Mouse (Mus musculus) liver, adult 2 months (tissue): ENCODE data around the gene Cfap52. TPM values are rescaled to one million over a fixed set of nuclear protein-coding genes. Genes with fewer than 3 reads are reported as not detected.
A peak's percentile ranks its signal among the peaks of the same experiment; 100 is the strongest.

ENCODE experiments used
- DNase-seq: peaks from one replicate; pipeline ENCODE4 v3.0.0-alpha.2; 2011; ENCODE audit warnings: low read depth, low spot score; ENCODE audit errors: extremely low read depth
- H3K27ac ChIP-seq: fragments of 200-500 bp; replicated peaks from 2 replicates; pipeline ENCODE4 v1.5.1; 2012; ENCODE audit warnings: low read depth, mild to moderate bottlenecking, control low read depth, inconsistent platforms, low read length; ENCODE audit not compliant: insufficient read depth
- H3K27me3 ChIP-seq: fragments of 200-500 bp; 2 replicates; pipeline ENCODE4 v1.6.1; 2012; ENCODE audit warnings: mild to moderate bottlenecking, moderate library complexity, low read length, inconsistent platforms; ENCODE audit not compliant: control insufficient read depth, insufficient read depth
- H3K36me3 ChIP-seq: fragments of 200-500 bp; 2 replicates; pipeline ENCODE4 v1.6.1; 2012; ENCODE audit warnings: low read length, inconsistent platforms; ENCODE audit not compliant: control insufficient read depth, insufficient read depth
- H3K4me1 ChIP-seq: fragments of 200-500 bp; 2 replicates; pipeline ENCODE4 v1.6.1; 2011; ENCODE audit warnings: low read length; ENCODE audit not compliant: control insufficient read depth, insufficient read depth
- H3K4me3 ChIP-seq: fragments of 200-500 bp; 2 replicates; pipeline ENCODE4 v1.5.1; 2011; ENCODE audit warnings: low read depth, mild to moderate bottlenecking, control low read depth, low read length, moderate library complexity; ENCODE audit not compliant: insufficient read depth
- H3K79me2 ChIP-seq: fragments of 200-500 bp; 2 replicates; pipeline ENCODE4 v1.6.1; 2012; ENCODE audit warnings: inconsistent platforms, mild to moderate bottlenecking, low read length, moderate library complexity; ENCODE audit not compliant: control insufficient read depth, insufficient read depth
- H3K9ac ChIP-seq: fragments of 200-500 bp; 2 replicates; pipeline ENCODE4 v1.6.1; 2012; ENCODE audit warnings: low read depth, mild to moderate bottlenecking, control low read depth, inconsistent platforms, low read length
- CTCF ChIP-seq: fragments of 200-500 bp; IDR thresholded peaks from 2 replicates; pipeline ENCODE4 v1.5.1; 2011; ENCODE audit warnings: low read depth, low read length, control low read depth
- POLR2A ChIP-seq: fragments of 200-500 bp; IDR thresholded peaks from 2 replicates; pipeline ENCODE4 v1.6.1; 2011; ENCODE audit warnings: low read length, control low read depth; ENCODE audit not compliant: insufficient read depth; ENCODE audit errors: extremely low read depth
- WGBS: fragments of 180-500 bp; shearing (Covaris S2); methylation state at CpG from one replicate; pipeline ENCODE4 v1.1.7; 2018; 5-methylcytosine and 5-hydroxymethylcytosine counted together
- polyA plus RNA-seq: library from polyadenylated mRNA; depleted of rRNA; stranded (reverse); fragments of >200 nt; gene quantifications from 2 replicates; pipeline ENCODE4 v1.2.3, GENCODE M21; 2012
- total RNA-seq: library from RNA; depleted of rRNA; stranded (reverse); fragments of >200 nt; gene quantifications from 2 replicates; pipeline ENCODE4 v1.2.3, GENCODE M21; 2014

The Cfap52 gene
- total and polyA plus RNA-seq, 2 experiments, result not detected

DNA sequence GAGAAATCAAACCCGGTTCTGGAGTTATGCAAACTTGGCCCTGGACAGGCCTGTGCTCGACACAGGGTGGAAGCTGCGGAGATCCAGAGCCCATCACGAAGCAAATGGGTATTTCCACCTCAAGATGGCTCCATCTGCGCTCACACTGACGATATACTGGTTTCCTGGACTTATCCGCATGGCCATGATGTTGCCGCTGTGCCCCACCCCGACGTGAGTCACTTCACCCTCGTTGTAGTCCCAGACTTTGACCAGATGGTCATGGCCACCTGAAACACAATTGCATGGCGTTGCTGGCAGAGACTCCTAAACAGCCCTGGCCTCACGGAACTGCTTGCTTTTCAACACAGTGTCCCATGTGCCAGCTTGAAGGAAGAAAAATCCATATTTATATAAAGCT is 40.5 kb downstream of the Cfap52 start:
- no peaks in the 10 kb centered on the region for H3K27me3 ChIP-seq
- TF ChIP-seq POLR2A, result no peak
- no peak for TF ChIP-seq CTCF
- no peaks in the 10 kb centered on the region; the same call in 1 of the 2 replicates for H3K4me1 ChIP-seq
- H3K4me3 ChIP-seq, result no peak overlapping the region
- 83% methylated on average over 13 of the region's 13 CpGs for WGBS
- no peak overlapping the region for H3K9ac ChIP-seq
- no peak overlapping the region for H3K27ac ChIP-seq
- DNase-seq, result no peak
- H3K79me2 ChIP-seq, result no peaks in the 10 kb centered on the region
- no peaks in the 10 kb centered on the region for H3K36me3 ChIP-seq

DNA sequence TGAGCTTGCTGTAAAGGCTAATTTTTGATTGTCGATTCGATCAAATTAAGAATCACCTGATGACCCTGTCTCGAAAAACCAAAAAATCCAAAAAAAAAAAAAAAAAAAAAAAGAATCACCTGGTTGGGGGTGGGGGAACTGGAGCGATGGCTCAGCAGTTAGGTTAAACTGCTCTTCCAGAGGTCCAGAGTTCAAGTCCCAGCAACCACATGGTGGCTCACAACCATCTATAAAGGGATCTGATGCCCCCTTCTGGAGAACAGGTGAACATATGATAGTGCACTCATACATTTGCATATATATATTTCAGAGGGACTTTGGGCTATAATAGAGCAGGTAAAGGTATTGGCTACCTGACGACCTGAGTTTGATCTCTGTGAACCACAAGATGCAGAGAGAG is 41.7 kb downstream of the Cfap52 start:
- Histone ChIP-seq H3K27me3 (no peaks in the 10 kb centered on the region), H3K27ac (no peak overlapping the region), H3K4me3 (no peak overlapping the region), H3K9ac (no peak overlapping the region), H3K4me1 (no peaks in the 10 kb centered on the region; the same call in 1 of the 2 replicates), H3K36me3 (no peaks in the 10 kb centered on the region), H3K79me2 (no peaks in the 10 kb centered on the region)
- TF ChIP-seq POLR2A (no peak), CTCF (no peak)
- WGBS, result 91% methylated on average over 5 of the region's 5 CpGs
- no peak for DNase-seq

- Histone ChIP-seq H3K4me1 (no peaks in the 10 kb centered on the region; the same call in 1 of the 2 replicates), H3K79me2 (no peaks in the 10 kb centered on the region), H3K4me3 (peak overlapping the region; percentile 48; the same call in 1 of the 2 replicates), H3K27ac (no peak overlapping the region), H3K27me3 (no peaks in the 10 kb centered on the region), H3K9ac (no peak overlapping the region), H3K36me3 (no peaks in the 10 kb centered on the region)
- peak; percentile 73 for DNase-seq
- no peak for TF ChIP-seq CTCF
- no peak for TF ChIP-seq POLR2A
- under 1% methylated on average over 12 of the region's 12 CpGs for WGBS
These were observed 42.7 kb downstream of the Cfap52 start for GRCm38 (mm10) chr11:67922755-67923125.

DNA sequence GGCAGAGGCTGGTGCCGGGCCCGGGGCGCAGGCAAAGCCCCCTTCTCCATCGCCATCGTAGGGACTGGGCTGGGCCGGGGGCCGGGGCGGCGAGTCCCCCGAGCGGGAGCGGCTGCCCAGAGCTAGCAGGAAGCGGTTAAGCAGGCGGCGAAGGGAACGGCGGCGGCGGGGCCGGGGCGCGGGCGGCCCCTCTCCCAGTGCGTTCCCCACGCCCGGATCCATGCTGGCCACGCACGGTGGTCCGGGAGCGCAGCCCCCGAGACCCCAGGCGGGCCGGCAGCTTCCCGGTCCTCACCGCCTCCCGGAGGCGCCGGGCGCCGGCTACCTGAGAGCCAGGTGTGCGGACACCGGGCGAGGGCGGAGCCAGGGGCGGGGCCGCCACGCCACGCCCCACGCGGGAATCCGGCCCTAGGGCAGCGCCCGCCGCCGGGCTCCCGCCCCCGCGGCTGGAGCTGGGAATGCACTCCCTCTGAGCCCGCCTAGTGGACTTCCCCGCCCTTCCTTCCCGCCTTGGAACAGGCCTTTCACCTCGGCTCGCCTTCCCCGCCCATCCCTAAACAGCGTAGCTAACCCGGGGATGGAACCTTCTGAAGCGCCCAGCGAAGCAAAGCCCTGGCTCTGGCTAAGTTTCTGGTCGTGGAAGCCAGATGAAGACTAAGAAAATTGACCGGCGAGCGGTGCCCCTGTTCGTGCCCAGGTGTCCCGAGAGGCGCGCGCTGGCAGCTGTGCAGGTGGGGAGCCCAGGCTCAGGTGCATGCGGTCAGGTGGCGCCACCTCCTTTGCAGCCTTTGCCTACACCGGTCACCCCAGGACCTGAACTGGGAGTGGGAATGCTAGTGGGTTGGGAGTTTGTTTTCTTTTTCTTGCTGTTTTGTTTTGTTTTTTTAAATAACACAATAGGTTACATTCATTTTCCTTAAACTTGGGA is 43.4 kb downstream of the Cfap52 start, which contains the start of gene Usp43:
TSS of gene Usp43 (minus strand) at position 327 of the 928 bp plus-strand sequence.
- Histone ChIP-seq H3K4me3 (peak within 1 kb of the TSS; percentile 48), H3K36me3 (no peaks in the 10 kb centered on the region), H3K4me1 (no peaks in the 10 kb centered on the region; the same call in 1 of the 2 replicates), H3K9ac (peak within 1 kb of the TSS; percentile 37; the same call in 1 of the 2 replicates), H3K79me2 (no peaks in the 10 kb centered on the region), H3K27me3 (no peaks in the 10 kb centered on the region), H3K27ac (no peak within 1 kb of the TSS)
- peak; percentile 46 for DNase-seq
- WGBS, result under 1% methylated on average over 71 of the region's 80 CpGs
- peak; percentile 31 for TF ChIP-seq CTCF
- TF ChIP-seq POLR2A, result no peak

DNA sequence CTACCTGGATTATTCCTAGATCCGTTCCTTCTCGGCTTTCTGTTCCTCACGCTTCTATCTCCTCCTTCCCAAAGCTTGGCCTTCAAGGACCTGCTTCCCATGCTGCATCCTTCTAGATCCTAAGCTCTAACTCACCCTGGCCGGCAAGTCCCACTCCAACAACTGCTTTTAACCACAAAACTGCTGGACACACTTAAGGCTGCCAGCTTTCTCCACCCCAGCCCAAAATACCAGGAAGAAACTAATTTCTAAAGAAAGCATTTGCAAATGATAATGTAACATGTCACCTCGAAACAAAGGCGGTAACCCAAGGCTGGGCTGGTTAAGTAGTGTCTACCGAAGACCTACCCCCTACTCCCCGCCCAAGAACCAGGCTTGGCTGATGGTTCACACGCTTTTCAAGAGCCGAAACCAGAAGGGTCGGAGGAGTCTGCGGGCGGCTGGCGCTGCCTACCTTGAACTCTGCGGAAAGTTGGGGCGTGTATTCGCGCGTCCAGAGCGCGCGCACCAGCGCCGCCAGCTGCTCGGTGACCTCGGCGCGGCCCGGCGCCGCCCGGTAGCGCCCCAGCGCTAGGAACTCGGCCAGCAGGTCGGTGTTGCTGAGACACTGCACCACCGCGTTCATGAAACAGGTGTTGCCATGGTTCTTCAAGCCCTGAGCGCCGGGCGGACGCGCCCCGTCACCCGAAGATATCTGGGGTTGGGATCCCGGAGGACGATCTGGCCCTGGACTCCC is 44.2 kb downstream of the Cfap52 start:
- TF ChIP-seq CTCF (no peak), POLR2A (no peak)
- Histone ChIP-seq H3K27ac (no peak overlapping the region), H3K36me3 (no peaks in the 10 kb centered on the region), H3K4me1 (no peaks in the 10 kb centered on the region; the same call in 1 of the 2 replicates), H3K79me2 (no peaks in the 10 kb centered on the region), H3K4me3 (peak overlapping the region; percentile 48), H3K9ac (peak overlapping the region; percentile 37; the same call in 1 of the 2 replicates), H3K27me3 (no peaks in the 10 kb centered on the region)
- 5% methylated on average over 47 of the region's 47 CpGs for WGBS
- peak; percentile 30 for DNase-seq
